8 mouse cellular contexts compared by ENCODE assay signal in the genomic region with DNA sequence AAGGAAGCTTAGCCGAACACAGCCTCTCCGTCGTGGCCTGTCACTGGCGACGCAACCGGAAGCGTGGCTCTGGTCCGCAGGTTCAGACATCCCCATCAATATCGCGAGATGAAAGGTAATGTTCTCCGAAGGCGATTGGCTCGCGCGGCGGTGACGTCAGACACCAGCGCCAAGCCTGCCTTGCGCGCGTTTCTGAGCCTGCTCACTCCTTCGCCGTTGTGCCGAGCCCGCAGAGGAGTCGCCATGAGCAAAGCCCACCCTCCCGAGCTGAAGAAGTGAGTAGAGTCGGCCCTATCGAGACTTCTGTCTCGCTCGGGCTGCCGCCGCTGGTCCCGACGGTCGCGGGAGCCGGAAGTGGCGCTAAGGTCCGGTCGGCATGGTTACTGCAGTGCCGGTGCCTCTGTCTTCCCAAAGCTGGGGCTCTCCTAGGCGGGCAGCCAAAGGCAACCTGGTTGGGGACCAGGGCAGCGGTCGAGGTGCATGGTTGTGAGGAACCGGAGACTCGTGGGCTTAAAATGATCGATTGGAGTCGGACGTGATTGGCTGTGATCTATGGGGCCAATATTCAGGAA. TPM values are rescaled to one million over a fixed set of nuclear protein-coding genes. Genes with fewer than 3 reads are reported as not detected.
DNase-seq lines count a peak whose midpoint lies in the region; ATAC-seq and TF ChIP-seq lines count a peak whose summit lies in the region.

No protein-coding gene starts in this region.

- TF ChIP-seq CTCF in cortical plate, adult 2 months (IDR thresholded peaks at IDR 0.05; ENCODE audit: extremely low read depth, insufficient read depth, low read length) = no peak

- peak; percentile 97 for TF ChIP-seq POLR2A in cortical plate, adult 2 months (IDR thresholded peaks at IDR 0.05; ENCODE audit: extremely low read depth, insufficient read depth, low read length)

- H3K4me1 ChIP-seq in cortical plate, adult 2 months (ENCODE audit: control insufficient read depth, insufficient read depth, low read length) = 0 out of 2 replicates have a peak, but pooled peaks cover 2% of the 10 kb centered on the region

- ATAC-seq in activated CD4-positive, CD25-positive, alpha-beta regulatory T cell, adult 4 months = peak; percentile 98
- peak; percentile 96 for ATAC-seq in inflammation-experienced regulatory T-cells, adult 6 months
- peak; percentile 94 for ATAC-seq in megakaryocyte-erythroid progenitor cell, adult 5-6 weeks (replicated peaks; ENCODE audit: low FRiP score, low TSS enrichment, poor library complexity, severe bottlenecking)

- peak; percentile 94 for DNase-seq in gastrocnemius, postnatal 10 days
- DNase-seq in left cerebral cortex, postnatal 10 days (ENCODE audit: extremely low spot score in 1 of 2, low spot score in 2 of 2) = peak; percentile 97 to 98
- peak; percentile 98 for DNase-seq in right cerebral cortex, postnatal 25 days
- DNase-seq in urinary bladder, postnatal 4 days (ENCODE audit: low spot score in 2 of 2) = peak; percentile 92 to 94

- intact Hi-C loops in left cerebral cortex, postnatal 10 days (cut with DNase I) = no loop called here

- H3K27ac ChIP-seq in cortical plate, adult 2 months (ENCODE audit: insufficient read depth, low read length) = no peak overlapping the region

- peak overlapping the region; percentile 80 for H3K4me3 ChIP-seq in cortical plate, adult 2 months (ENCODE audit: insufficient read depth, low read length)

RNA-seq across cellular contexts. Expression of gene Snrpg, which starts 0.3 kb away (rescaled TPM):
- 100 to 1,000 TPM; 383 to 452 TPM for polyA plus RNA-seq in activated CD4-positive, CD25-positive, alpha-beta regulatory T cell, adult 4 months (2017; shearing (Covaris generic))
- 60.5 and 72.1 TPM in 2 replicates for polyA plus RNA-seq in cortical plate, adult 2 months (2012; rRNA removed)
- 10 to 100 TPM; 60.0 to 71.1 TPM for total RNA-seq in gastrocnemius, postnatal 10 days (2021)
- polyA plus RNA-seq in inflammation-experienced regulatory T-cells, adult 6 months (2017; shearing (Covaris generic)) = 100 to 1,000 TPM; 402 to 450 (median 421) TPM
- total RNA-seq in left cerebral cortex, postnatal 10 days (2021) = 10 to 100 TPM; 66.9 to 87.6 TPM
- 665 and 676 TPM in 2 replicates for total RNA-seq in megakaryocyte-erythroid progenitor cell, adult 5-6 weeks (2014; fragmentation: Nextera tagmentation)
- 44.6 and 66.9 TPM in 2 replicates for total RNA-seq in megakaryocyte-erythroid progenitor cell, adult 5-6 weeks (2017)

RNA-seq across cellular contexts. Expression of gene Fam136a, which starts 6.0 kb away (rescaled TPM):
- polyA plus RNA-seq in activated CD4-positive, CD25-positive, alpha-beta regulatory T cell, adult 4 months (2017; shearing (Covaris generic)) = 10 to 100 TPM; 51.4 to 61.1 TPM
- 24.8 and 26.4 TPM in 2 replicates for polyA plus RNA-seq in cortical plate, adult 2 months (2012; rRNA removed)
- 10 to 100 TPM; 23.8 to 30.4 TPM for total RNA-seq in gastrocnemius, postnatal 10 days (2021)
- 10 to 100 TPM; 52.7 to 54.8 (median 53.5) TPM for polyA plus RNA-seq in inflammation-experienced regulatory T-cells, adult 6 months (2017; shearing (Covaris generic))
- 10 to 100 TPM; 34.0 to 34.6 TPM for total RNA-seq in left cerebral cortex, postnatal 10 days (2021)
- total RNA-seq in megakaryocyte-erythroid progenitor cell, adult 5-6 weeks (2014; fragmentation: Nextera tagmentation) = 40.6 and 40.9 TPM in 2 replicates
- 74.9 and 88.5 TPM in 2 replicates for total RNA-seq in megakaryocyte-erythroid progenitor cell, adult 5-6 weeks (2017)

RNA-seq across cellular contexts. Expression of gene Pcyox1, which starts 25.5 kb away (rescaled TPM):
- 1 to 10 TPM; 5.3 to 6.9 TPM for polyA plus RNA-seq in activated CD4-positive, CD25-positive, alpha-beta regulatory T cell, adult 4 months (2017; shearing (Covaris generic))
- 64.9 and 67.2 TPM in 2 replicates for polyA plus RNA-seq in cortical plate, adult 2 months (2012; rRNA removed)
- 10 to 100 TPM; 67.0 to 71.2 TPM for total RNA-seq in gastrocnemius, postnatal 10 days (2021)
- polyA plus RNA-seq in inflammation-experienced regulatory T-cells, adult 6 months (2017; shearing (Covaris generic)) = 10 to 100 TPM in 1 of 3 experiments, 1 to 10 TPM in 2; 6.1 to 11.8 (median 6.8) TPM
- total RNA-seq in left cerebral cortex, postnatal 10 days (2021) = 100 to 1,000 TPM; 114 TPM
- total RNA-seq in megakaryocyte-erythroid progenitor cell, adult 5-6 weeks (2014; fragmentation: Nextera tagmentation) = 14.1 and 15.5 TPM in 2 replicates
- total RNA-seq in megakaryocyte-erythroid progenitor cell, adult 5-6 weeks (2017) = 34.3 and 40.4 TPM in 2 replicates

RNA-seq across cellular contexts. Expression of gene Tia1, which starts 32.6 kb away (rescaled TPM):
- 100 to 1,000 TPM in 1 of 2 experiments, 10 to 100 TPM in 1; 96.7 to 104 TPM for polyA plus RNA-seq in activated CD4-positive, CD25-positive, alpha-beta regulatory T cell, adult 4 months (2017; shearing (Covaris generic))
- 122 and 144 TPM in 2 replicates for polyA plus RNA-seq in cortical plate, adult 2 months (2012; rRNA removed)
- 10 to 100 TPM; 34.0 to 50.1 TPM for total RNA-seq in gastrocnemius, postnatal 10 days (2021)
- 100 to 1,000 TPM in 2 of 3 experiments, 10 to 100 TPM in 1; 85.7 to 110 (median 100) TPM for polyA plus RNA-seq in inflammation-experienced regulatory T-cells, adult 6 months (2017; shearing (Covaris generic))
- 100 to 1,000 TPM; 125 to 127 TPM for total RNA-seq in left cerebral cortex, postnatal 10 days (2021)
- total RNA-seq in megakaryocyte-erythroid progenitor cell, adult 5-6 weeks (2014; fragmentation: Nextera tagmentation) = 92.4 and 94.8 TPM in 2 replicates
- 42.8 and 85.8 TPM in 2 replicates for total RNA-seq in megakaryocyte-erythroid progenitor cell, adult 5-6 weeks (2017)

RNA-seq across cellular contexts. Expression of gene Gm44790, which starts 55.0 kb away (rescaled TPM):
- polyA plus RNA-seq in activated CD4-positive, CD25-positive, alpha-beta regulatory T cell, adult 4 months (2017; shearing (Covaris generic)) = not detected
- polyA plus RNA-seq in cortical plate, adult 2 months (2012; rRNA removed) = 1.0 and 1.5 TPM in 2 replicates
- total RNA-seq in gastrocnemius, postnatal 10 days (2021) = not detected
- polyA plus RNA-seq in inflammation-experienced regulatory T-cells, adult 6 months (2017; shearing (Covaris generic)) = not detected
- total RNA-seq in left cerebral cortex, postnatal 10 days (2021) = under 1 TPM in 1 of 2 experiments, not detected in 1; 0.59 TPM
- total RNA-seq in megakaryocyte-erythroid progenitor cell, adult 5-6 weeks (2014; fragmentation: Nextera tagmentation) = not detected in 2 replicates
- 4.9 TPM in 1 of 2 replicates, not detected in the other for total RNA-seq in megakaryocyte-erythroid progenitor cell, adult 5-6 weeks (2017)
